Mouse (Mus musculus) A20 (cell line): Measurements from ENCODE around the gene Chst13.
A peak's percentile ranks its signal among the peaks of the same experiment; 100 is the strongest.

ENCODE experiments used
- DNase-seq: peaks from one replicate; pipeline ENCODE4 v3.0.0-alpha.2; 2011; ENCODE audit warnings: low read depth, low spot score

The Chst13 gene

DNA sequence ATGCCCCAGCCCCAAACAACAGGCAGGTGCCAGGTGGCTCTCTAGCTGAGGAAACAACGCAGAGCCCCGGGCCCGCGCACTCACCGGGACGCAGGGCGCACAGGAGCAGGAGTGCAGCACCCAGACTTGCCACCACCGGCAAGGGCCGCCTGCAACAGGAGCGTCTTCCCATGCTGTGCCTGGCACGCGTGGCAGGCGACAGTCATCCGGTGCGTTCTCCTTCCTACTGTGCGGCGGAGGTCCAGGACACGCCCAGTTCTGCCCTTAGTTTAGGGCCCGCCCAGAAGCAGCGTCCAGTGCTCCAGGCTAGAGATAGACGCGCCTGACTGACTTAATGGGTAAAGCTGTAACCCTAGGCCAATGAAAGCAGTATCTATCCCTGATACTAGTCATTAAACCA is at the start of gene Chst13:
Gene Chst13 (minus strand): TSS at position 195 of the 400 bp plus-strand sequence.
- DNase-seq = no peak

DNA sequence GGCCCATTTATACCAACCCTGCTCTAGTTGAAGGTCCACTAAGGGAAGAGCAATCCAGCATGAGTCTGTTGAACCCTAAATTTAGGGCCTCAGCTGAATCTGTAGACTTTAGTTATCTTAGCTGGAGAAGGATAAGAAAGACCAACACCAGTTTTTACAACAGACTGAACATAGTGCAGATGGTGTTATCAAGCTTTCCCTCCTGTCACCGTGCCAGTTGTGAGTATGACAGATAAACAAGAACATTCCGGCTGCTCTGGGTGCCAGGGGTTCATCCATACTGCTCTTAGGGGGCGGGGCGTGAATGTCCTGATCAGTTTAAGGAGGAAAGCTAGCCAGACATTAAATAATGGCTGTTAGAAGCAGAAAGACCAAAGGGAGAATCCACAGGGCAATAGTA is 49.7 kb upstream of the Chst13 start:
- no peak for DNase-seq

DNA sequence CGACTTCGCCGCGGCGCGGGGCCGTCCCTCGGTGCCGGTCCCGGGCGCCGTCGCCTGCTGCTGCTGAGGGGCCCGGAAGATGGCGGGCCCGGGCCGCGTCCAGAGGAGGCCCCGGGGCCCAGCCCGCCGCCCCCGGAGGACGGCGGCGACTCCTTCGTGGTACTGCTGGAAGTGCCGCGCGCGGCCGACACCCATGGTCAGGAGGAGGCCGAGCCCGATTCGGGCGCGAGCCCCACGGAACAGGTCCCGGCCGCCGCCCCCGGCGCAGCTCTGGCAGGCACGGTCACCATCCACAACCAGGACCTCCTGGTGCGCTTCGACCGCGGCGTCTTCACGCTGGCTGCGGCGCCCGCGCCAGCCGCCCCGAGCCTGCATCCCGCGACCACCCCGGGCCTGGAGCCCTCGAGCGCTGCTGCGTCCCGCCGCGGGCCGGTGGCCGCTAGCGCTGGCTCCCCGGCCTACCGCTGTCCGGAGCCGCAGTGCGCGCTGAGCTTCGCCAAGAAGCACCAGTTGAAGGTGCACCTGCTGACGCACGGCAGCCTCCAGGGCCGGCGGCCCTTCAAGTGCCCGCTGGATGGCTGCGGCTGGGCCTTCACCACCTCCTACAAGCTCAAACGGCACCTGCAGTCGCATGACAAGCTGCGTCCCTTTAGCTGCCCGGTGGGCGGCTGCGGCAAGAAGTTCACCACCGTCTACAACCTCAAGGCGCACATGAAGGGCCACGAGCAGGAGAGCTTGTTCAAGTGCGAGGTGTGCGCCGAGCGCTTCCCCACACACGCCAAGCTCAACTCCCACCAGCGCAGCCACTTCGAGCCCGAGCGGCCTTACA is 45.0 kb upstream of the Chst13 start:
- peak; percentile 74 for DNase-seq

DNA sequence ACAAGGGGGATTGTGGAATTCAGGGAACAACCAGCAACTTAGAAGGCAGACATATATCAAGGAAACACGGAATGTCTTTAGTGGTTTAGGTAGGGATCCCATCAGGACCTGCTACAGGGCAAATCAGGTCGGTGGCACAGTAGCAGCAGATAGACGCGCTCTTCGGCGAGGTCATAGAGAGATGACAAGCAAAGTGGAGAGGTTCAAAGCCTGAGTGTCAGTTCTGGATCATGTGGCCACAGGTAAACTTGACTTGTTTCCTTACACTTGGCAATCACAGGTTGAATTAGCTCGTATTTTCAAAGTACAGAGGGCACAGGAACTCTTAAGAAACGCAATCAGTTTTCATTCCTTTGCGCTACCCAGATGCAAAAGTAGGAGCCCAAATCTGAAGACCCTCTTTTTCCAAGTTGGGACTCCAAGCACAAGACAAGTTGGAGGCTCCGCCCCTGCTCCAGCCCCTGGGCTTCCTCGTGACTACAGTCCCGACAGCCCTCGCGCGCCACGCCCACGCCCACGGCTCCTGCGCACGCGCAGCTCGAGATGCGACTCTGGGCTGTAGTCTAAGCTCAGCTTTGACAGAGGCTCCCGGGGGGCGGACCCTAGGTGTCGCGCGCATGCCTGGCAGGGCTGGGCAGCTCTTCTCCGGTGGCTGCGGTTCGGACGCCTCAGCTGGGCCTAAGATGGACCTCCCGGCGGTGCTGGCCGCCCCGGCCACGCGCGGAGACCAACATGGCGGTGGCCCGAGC is 44.2 kb upstream of the Chst13 start, which contains the start of gene Zxdc:
Gene Zxdc (plus strand): TSS at position 517 of the 749 bp plus-strand sequence.
- peak; percentile 96 for DNase-seq

DNA sequence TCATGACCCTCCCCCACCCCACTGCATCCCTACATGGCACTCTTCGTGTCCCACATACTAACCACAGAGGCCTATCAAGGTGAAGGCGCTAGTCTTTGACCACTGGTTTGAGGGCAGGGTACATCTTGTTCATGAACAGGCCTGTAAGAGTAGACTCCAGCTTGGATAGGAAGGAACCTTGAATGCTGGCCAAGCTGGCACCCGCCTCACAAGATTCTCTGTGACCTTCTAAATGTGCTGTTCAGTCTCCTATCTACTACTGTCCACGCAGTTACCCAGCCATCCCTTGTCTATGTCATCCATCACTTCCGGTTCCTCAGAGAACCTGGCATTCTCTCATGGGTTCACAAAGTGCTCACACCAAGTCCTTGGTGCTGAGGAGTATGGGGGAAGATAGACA is 38.3 kb upstream of the Chst13 start:
- no peak for DNase-seq

DNA sequence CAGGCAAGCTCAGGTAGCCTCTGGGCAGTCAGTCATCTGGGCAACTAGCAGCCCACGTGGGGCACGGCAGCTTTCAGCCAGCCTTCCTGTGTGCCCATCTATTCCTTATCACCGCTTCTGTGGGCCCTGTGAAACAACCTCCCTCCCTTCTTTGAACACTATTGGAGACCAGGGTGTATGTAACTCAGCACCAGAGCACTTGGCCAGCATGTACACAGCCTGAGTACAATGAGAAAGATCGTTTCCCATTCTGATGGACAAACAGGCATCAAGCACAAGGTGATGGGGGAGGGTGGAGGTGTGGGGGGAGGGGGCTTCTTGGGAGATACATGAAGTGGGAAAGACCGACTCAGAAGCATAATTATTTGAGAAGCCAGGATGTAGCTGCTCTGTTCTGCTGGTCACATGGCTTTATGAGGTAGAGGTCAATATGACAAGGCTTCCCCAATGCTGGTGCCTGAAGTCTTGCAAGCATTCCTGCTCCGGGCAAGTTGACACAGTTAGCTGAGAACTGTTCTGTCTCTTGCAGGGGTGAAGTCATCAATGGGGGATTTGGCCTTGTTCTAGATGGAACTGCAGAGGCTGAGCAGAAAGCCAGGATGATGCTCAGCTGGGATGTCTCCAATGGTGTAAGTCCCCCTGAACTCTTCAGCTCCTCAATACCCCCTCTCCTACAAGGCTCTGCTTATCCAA is 36.1 kb upstream of the Chst13 start:
- DNase-seq = no peak

DNA sequence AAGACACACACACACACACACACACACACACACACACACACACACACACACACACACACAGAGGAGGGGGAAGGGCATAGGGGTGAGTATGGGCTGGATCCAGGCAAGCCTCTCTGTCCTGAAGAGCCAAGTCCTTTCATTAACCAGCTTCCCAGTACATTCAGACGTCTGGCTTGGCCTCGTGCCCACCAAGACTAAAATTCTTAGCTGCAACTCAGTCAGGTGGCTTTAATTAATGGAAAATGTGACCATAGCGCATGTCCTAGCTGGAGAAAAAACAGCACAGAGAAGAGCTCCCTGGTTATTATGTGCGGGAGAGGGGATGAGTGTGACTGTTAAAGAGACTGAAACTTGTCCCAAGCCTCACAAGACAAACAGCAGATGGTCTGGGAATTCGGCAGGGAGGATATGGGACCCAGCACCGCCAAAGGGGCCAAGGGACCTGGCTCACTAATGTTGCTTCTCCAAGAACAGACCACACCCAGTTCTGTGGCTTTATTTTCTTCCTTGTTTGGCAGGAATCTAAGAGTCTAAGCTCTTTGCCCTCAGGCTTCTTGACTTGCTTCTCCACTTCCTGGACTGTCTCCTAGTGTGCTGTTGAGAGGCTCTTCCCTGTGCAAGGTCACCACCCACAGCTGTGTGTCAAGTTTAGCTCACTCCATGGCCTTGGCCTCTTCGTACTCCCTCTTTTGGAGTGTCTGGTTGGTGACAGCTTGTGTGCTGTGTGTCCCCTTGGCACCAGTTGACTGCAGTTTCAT is 35.2 kb upstream of the Chst13 start:
- no peak for DNase-seq

DNA sequence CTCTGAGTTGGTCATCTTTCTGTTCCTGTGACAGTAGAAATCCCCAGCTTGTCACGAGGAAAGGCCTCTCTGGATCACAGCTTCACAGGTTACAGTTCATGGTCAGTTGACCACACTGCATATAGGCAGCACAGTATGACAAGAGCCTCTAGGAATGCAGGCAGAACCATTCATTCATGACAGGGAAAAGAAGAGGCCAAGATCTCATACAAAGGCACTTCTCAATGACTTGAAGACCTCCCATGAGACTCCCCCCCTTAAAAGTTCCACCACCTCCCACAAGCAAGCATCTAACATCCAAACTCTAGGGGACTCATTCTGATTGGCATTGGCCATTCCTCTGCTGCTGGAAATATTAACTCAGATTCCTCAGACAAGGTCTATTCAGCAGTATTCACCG is 34.5 kb upstream of the Chst13 start:
- no peak for DNase-seq

DNA sequence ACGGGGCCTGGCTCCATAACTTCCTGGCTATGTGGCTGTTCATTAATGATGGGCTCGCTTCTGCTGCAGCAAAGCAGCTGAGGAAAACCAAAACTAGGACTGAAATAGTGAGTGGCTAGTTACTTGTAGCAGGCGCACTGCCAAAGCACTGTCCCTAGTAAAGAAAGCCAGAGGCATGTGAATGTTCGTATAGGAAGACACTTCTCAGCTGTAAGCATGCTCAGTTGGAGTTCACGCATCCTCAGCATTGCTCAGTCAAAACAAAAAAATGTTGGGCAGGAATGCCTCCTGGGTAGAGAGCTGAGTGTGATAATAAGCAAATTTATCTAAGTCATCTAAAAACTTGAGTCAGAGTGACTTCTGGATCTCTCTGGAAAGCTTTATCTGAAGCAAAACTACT is 33.2 kb upstream of the Chst13 start:
- DNase-seq = no peak

DNA sequence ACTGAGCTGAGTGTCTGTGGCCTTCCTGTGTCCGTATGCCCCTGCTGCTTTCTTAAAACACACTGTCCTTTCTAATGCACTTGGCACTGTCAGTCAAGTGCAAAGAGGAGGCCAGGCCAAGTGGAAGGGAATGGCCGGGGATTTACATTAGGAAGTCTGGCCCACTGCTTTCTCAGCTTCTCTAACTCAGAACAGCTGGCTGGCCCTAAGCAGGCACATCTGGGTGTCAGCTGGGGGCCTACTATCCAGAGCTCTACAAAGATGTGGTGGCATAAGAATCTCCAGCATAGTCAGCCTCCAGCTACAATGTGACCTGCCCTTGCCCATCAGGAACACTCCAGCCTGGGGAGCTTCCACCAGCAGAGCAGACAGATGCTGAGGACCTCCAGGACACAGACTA is 25.0 kb upstream of the Chst13 start:
- DNase-seq = no peak

DNA sequence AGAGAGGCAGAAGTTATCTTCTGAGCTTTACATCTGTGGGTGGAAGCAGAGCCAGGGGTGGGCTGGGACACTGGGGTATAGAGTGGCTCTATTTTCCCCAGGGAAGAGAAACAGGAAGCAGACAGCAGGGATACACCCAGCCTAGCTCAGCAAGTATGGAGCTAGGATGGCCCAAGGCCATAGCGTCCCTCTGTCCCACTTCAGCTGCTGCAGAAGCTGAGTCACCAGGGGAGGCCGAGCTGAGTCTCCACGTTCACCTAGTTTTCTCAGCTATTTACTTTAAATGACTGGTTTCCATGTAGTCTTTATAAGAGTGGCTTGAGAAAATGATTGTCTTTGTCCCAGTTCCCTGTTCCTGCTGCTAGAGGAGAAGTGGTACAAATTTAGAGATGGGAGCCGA is 23.5 kb upstream of the Chst13 start:
- DNase-seq = no peak

DNA sequence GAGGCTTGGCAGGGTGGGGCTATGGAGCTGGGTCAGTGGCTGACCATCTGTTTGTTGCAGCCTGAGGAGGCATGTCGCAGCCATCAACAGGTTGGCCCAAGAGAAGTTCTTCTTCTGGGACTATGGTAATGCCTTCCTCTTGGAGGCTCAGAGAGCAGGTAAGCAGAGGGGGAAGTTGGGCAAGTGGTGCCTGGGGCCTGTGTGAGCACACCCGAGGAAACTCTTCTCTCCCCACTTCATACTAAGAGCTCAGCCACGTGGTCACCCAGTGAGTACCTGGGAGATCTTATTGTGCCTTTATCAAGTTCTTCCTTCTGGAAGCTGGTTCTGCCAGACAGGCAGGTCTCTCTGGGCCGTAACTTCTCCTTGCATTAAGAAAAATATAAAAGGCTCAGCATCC is 22.2 kb upstream of the Chst13 start:
- no peak for DNase-seq

DNA sequence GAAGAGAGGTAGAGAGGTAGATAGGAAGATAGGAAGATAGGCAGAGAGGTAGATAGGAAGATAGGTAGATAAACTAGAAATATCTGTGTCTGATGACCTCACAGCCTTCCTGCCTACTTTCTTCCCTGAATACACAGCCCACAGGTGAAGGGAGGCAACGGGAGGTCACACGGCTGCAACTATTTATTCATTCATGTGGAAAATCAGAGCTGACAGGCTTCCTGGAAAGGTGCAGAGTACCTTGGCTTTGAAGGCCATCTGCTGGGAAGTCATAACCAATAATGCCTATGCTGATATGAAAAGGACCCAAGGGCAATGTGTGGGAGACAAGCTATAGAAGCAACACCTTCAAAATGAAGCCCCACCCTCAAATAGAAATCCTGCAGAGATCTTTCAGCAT is 17.4 kb upstream of the Chst13 start:
- no peak for DNase-seq

DNA sequence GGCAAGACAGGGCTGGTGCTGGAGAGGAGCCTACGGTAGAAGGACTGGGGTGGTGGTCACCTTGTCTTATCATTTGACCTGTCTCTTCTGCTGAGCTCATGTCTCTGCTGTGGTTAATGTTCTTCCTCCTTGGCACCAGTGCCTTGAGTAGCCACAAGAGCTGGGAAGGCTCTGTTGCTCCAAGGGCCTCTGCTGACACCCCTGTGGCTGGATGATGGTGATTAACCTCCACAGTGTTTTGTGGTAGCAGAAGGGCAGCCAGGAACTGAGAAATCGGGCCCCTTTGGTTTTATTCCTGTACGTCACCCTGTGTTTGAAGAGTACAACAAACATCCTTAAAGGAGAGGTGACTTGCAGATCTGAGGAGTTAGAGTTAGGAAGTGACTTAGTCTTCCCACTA is 9.3 kb upstream of the Chst13 start:
- no peak for DNase-seq

DNA sequence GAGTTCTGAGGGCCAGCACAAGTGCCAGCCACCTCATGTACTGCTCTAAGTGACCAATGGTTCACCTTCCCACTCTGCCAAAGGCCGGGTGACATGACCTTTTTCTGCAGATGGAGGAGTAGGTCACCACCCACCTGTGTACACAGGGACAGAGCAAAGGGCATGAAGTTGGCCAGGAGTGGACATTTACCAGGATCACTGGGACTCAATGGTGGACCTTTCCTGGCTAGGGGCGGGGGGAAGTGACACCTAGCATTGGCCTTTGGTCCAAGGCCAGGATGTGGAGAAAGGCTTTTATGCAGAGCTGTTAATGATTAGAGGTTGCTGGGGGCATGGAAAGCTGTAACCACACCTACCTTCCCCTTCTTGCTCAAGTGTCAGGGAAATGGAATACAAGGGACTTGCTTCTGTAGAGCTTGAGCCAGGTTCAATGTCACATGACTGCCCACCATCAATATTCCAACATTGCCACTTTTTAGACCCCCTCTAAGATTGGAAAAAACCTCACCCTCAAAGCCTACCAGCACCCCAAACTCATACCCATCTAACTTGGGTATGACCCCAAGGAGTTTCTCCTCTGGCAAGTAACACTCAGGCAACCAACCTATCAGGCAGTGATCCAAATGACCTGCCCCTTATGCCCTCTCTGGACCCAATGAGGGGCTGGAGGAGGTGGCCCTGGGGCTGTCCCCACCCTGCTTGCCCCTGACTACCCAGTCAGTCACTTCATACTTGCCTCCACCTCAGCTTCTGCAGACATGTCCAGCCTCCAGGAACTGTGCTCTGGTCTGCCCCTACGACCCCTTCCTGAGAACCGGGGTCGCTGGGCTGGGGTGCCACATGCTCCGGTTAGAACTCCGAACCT is 7.8 kb upstream of the Chst13 start, which contains the start of gene Uroc1:
Gene Uroc1 (plus strand): TSS at position 724 of the 865 bp plus-strand sequence.
- DNase-seq = no peak

DNA sequence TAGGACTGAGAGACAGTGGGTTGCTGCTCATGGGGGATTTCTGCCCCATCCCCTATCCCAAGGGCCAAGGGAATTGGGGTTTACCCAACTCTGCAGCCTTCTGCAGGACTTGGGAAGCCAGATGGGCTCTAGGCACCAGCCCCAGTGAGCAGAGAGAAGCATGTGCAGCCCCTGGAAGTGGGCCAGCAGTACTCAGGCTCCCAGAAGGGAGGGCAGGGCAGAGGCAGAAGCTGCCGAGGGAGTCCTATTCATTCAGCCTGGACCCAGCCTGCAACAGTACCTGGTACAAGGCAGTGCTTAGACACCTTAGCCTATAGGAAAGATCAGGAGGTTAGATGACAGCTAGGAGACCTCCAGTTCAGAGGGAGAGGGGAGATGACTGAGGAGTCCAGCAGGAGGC is 5.0 kb upstream of the Chst13 start:
- no peak for DNase-seq

DNA sequence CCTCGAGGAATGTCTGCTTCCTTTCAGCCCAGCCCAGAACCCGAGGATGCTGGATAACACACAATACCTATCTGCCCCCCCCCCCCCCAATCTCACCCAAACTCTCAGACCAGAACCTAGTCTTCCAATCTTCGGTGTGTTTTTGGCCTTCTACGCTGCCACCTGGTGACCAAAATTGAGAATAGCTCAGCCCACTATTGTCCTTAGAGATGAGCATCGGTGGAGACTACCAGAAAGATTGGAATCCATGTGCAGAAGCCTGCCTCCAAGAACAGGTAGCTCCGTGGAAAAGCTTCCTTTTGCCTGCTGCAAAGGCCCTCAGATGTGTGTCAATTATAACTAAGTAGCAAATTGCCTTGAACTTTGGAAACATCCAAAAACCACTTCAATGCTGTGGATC is 2.7 kb upstream of the Chst13 start:
- DNase-seq = peak; percentile 23

DNA sequence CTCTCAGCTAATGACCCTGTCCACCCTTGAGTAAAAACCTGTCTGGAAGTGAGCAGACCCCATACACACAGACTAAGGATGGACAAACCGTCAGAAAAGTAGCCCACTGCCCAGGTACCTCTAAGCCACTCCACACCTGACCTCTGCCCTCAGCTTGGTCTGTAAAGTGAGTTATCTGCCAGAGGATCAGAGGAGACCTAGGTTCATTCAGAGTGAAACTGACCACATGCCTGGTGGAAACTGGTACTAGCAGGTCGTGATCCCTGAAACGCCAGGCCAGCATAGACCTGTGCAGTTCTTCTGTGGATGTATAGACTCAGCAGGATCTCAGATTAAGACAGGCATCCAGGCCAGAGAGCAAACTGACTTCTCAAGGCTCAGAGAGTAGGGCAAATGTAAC is 522 bp downstream of the Chst13 start:
- no peak for DNase-seq

DNA sequence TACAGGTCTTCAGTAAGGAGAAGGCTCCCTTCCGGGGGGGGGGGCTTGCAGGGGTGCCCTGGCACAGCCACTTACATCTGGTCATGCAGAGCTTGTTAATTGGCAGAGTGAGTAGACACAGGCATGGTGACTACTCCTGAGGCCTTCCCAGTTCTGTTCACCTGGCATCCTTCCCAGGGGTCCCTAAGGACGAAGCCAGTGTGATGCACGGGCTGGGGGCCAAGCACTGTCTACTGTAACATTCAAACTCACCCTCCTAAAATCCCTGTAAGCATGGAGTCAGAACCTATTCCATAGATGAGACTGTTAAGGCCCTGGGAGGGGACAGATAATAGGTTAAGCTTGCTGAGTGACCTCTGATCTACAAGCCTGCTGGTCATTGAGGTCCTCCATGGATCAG is 959 bp downstream of the Chst13 start:
- DNase-seq = no peak

DNA sequence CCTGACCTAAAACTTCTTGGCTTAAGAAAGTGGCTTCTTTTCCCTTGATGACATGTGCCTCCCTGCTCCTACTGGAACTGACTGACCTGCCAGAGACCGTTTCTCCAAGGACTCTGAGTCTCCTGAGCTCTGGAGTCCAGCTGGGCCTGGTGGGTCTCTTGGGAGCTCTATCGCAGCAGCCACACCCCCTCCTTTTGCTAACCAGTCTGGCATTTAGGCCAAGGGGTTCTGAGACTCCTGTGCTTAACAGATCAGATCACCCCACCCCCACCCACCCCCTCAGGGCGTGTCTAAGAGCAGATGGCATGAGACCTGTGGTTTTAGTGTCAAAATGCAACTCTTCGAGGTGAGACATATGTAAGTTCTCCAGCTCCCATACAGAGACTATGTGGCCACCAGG is 3.2 kb downstream of the Chst13 start:
- DNase-seq = no peak

DNA sequence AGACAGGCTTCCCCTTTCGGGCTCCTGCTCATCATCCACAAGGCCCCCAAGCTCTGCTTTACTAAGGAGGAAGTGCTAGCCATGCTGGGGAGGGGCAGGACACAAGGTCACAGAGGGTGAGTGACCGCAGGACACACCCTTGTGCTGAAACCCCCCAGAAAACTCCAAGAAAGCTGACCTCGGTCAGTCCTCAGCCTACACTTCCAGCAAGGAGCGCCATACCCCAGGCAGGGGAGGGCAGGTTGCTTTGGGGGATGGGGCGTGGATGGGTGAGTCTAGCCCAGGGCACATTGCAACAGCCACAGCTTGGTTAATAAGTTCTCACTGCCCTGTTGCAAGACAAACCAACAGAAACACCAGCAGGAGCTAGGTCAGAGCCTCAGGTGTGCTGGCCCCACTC is 4.6 kb downstream of the Chst13 start:
- DNase-seq = no peak
